Mouse (Mus musculus) stomach, postnatal 0 days (tissue): ENCODE measurements around the gene Dmd.

Experiments used
- CTCF ChIP-seq: IDR thresholded peaks from 2 replicates; pipeline ENCODE4 v1.5.1; 2016; ENCODE audit warnings: antibody characterized with exemption, low read depth, mild to moderate bottlenecking, moderate library complexity
- EP300 ChIP-seq: optimal IDR thresholded peaks from 2 replicates; pipeline ENCODE3; 2016; ENCODE audit warnings: antibody characterized with exemption

- TF ChIP-seq CTCF (no peak), EP300 (no peak)
These were observed 2144.7 kb downstream of the Dmd start for GRCm38 (mm10) chrX:85093354-85093753.
